In the genomic region with DNA sequence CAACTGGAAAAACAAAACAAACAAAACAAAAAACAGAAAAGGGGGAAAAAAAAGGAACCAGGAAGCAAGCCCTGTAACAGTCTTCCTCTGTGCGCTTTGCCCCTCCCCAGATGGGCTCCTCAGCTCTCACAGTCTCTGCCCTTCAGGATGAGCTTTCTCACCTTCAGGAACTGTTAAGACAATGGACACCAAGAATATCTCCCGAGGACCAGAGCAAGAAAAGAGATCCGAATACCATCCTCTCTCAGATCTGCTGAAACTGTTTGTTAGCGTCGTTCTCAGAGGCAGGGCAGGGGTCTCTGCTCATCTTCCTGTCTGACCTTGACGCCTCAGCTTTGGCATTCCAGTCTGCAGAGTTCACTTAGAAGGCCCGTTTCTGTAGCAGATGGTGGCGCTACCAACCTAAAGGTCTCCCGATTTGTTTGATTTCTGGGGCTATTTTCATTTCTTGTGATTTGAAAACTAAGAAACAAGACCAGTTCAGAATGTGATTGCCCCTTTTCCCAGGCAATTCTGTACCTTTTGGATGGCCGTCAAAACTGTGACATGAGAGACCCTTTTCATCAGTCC, we compare ENCODE assay signal across 8 mouse cellular contexts. TPM values are rescaled to one million over a fixed set of nuclear protein-coding genes. Genes with fewer than 3 reads are reported as not detected.
A peak's percentile ranks its signal among the peaks of the same experiment; 100 is the strongest.
DNase-seq lines count a peak whose midpoint lies in the region; ATAC-seq and TF ChIP-seq lines count a peak whose summit lies in the region.

No protein-coding gene starts in this region.

- peaks cover 32% of the 10 kb centered on the region for H3K36me3 ChIP-seq in heart, embryonic 12.5 days
- peaks cover 14 to 36% of the 10 kb centered on the region in 2 experiments for H3K36me3 ChIP-seq in MEL (ENCODE audit: control insufficient read depth in 1 of 2, insufficient read depth in 2 of 2, low read length in 2 of 2)
- H3K36me3 ChIP-seq in hindbrain, embryonic 14.5 days (replicated peaks; ENCODE audit: control insufficient read depth, insufficient read depth) = peaks cover 23% of the 10 kb centered on the region
- H3K36me3 ChIP-seq in midbrain, postnatal 0 days (ENCODE audit: insufficient read depth, low read length) = peaks cover 5% of the 10 kb centered on the region; the same call in 1 of the 2 replicates

- TF ChIP-seq POLR2A in MEL (IDR thresholded peaks at IDR 0.05; ENCODE audit: control insufficient read depth in 1 of 2, insufficient read depth in 1 of 2, low read depth in 1 of 2, low read length in 2 of 2, poor library complexity in 1 of 2) = no peak

- peaks cover 42% of the 10 kb centered on the region for H3K79me2 ChIP-seq in MEL (ENCODE audit: control insufficient read depth, insufficient read depth, low read length, poor library complexity)

- TF ChIP-seq EP300 in MEL (IDR thresholded peaks at IDR 0.05; ENCODE audit: low read depth in 1 of 2, low read length in 2 of 2) = no peak

- 53% methylated on average over 10 of the region's 10 CpGs for WGBS in heart, embryonic 12.5 days
- 77% methylated on average over 10 of the region's 10 CpGs for WGBS in hindbrain, embryonic 14.5 days
- 79% methylated on average over 10 of the region's 10 CpGs for WGBS in midbrain, postnatal 0 days

- no peak overlapping the region for H3K9ac ChIP-seq in heart, embryonic 12.5 days
- H3K9ac ChIP-seq in MEL (ENCODE audit: control insufficient read depth, low read depth, low read length, poor library complexity, severe bottlenecking) = peak overlapping the region; percentile 86
- H3K9ac ChIP-seq in hindbrain, embryonic 14.5 days = peak overlapping the region; percentile 89
- no peak overlapping the region for H3K9ac ChIP-seq in midbrain, postnatal 0 days (replicated peaks; ENCODE audit: low read length, poor library complexity, severe bottlenecking)

- no peak for ATAC-seq in heart, embryonic 12.5 days (ENCODE audit: insufficient number of reproducible peaks, low FRiP score)
- no peak for ATAC-seq in hindbrain, embryonic 14.5 days (ENCODE audit: low FRiP score)
- ATAC-seq in midbrain, postnatal 0 days (ENCODE audit: low FRiP score) = no peak
- ATAC-seq in cerebellum, adult (ENCODE audit: insufficient number of reproducible peaks, low FRiP score, low TSS enrichment) = no peak

- TF ChIP-seq RAD21 in MEL (IDR thresholded peaks at IDR 0.05; ENCODE audit: low read depth, low read length) = no peak

- H3K27ac ChIP-seq in heart, embryonic 12.5 days (ENCODE audit: poor library complexity, severe bottlenecking) = peak overlapping the region; percentile 96
- peak overlapping the region; percentile 92 for H3K27ac ChIP-seq in MEL (ENCODE audit: control insufficient read depth, low read depth, low read length)
- H3K27ac ChIP-seq in hindbrain, embryonic 14.5 days = peak overlapping the region; percentile 98
- peak overlapping the region; percentile 94 for H3K27ac ChIP-seq in midbrain, postnatal 0 days (ENCODE audit: low read depth, low read length)

- no peak for DNase-seq in heart, adult 18-20 months
- DNase-seq in MEL (ENCODE audit: low read depth, low spot score) = peak; percentile 49
- no peak for DNase-seq in hindbrain, embryonic 14.5 days (ENCODE audit: low spot score)
- no peak for DNase-seq in midbrain, postnatal 0 days (ENCODE audit: low spot score)
- no peak for DNase-seq in spleen, adult 12 weeks (ENCODE audit: low spot score)
- DNase-seq in natural killer cell, adult 2 months (ENCODE audit: low spot score in 2 of 2) = no peak

- peak overlapping the region; percentile 98 for H3K4me3 ChIP-seq in heart, embryonic 12.5 days
- peak overlapping the region; percentile 75 to 77 for H3K4me3 ChIP-seq in MEL (ENCODE audit: control insufficient read depth in 1 of 2, insufficient read depth in 1 of 2, low read depth in 2 of 2, low read length in 2 of 2)
- peak overlapping the region; percentile 74 for H3K4me3 ChIP-seq in hindbrain, embryonic 14.5 days (replicated peaks; ENCODE audit: low read length)
- peak overlapping the region; percentile 92; the same call in 1 of the 2 replicates for H3K4me3 ChIP-seq in midbrain, postnatal 0 days (ENCODE audit: low read depth, low read length)

- 0 out of 6 replicates have a peak, but pooled peaks of 1 of the 3 experiments have one; percentile 2 for TF ChIP-seq CTCF in MEL (IDR thresholded peaks at IDR 0.05 in 2 of 3, conservative IDR thresholded peaks at IDR 0.05 in 1 of 3; ENCODE audit: control insufficient read depth in 1 of 3, insufficient read depth in 1 of 3, low read depth in 2 of 3, low read length in 3 of 3, poor library complexity in 1 of 3, severe bottlenecking in 1 of 3)
- no peak for TF ChIP-seq CTCF in midbrain, postnatal 0 days (IDR thresholded peaks at IDR 0.05)

- H3K4me2 ChIP-seq in heart, embryonic 12.5 days = peak overlapping the region; percentile 98
- H3K4me2 ChIP-seq in hindbrain, embryonic 14.5 days (replicated peaks) = peak overlapping the region; percentile 97
- peak overlapping the region; percentile 94 for H3K4me2 ChIP-seq in midbrain, postnatal 0 days (ENCODE audit: low read depth, low read length, poor library complexity, severe bottlenecking)

- H3K27me3 ChIP-seq in heart, embryonic 12.5 days (replicated peaks) = no peaks in the 10 kb centered on the region
- no peaks in the 10 kb centered on the region for H3K27me3 ChIP-seq in MEL (ENCODE audit: control insufficient read depth in 1 of 2, insufficient read depth in 2 of 2, low read length in 2 of 2)
- H3K27me3 ChIP-seq in hindbrain, embryonic 14.5 days (ENCODE audit: control insufficient read depth, insufficient read depth, low read length) = no peaks in the 10 kb centered on the region
- H3K27me3 ChIP-seq in midbrain, postnatal 0 days (ENCODE audit: insufficient read depth, low read length) = no peaks in the 10 kb centered on the region

- peaks cover 43% of the 10 kb centered on the region for H3K4me1 ChIP-seq in heart, embryonic 12.5 days (replicated peaks)
- peaks cover 8 to 35% of the 10 kb centered on the region in 2 experiments for H3K4me1 ChIP-seq in MEL (ENCODE audit: control insufficient read depth in 1 of 2, insufficient read depth in 2 of 2, low read length in 2 of 2)
- H3K4me1 ChIP-seq in hindbrain, embryonic 14.5 days (replicated peaks; ENCODE audit: control insufficient read depth, insufficient read depth, low read length) = peaks cover 24% of the 10 kb centered on the region
- H3K4me1 ChIP-seq in midbrain, postnatal 0 days (ENCODE audit: insufficient read depth, low read length) = no peaks in the 10 kb centered on the region

- H3K9me3 ChIP-seq in heart, embryonic 12.5 days (replicated peaks) = no peaks in the 10 kb centered on the region
- H3K9me3 ChIP-seq in MEL (replicated peaks; ENCODE audit: insufficient read depth, low read length) = no peaks in the 10 kb centered on the region
- H3K9me3 ChIP-seq in hindbrain, embryonic 14.5 days (ENCODE audit: control insufficient read depth, low read length) = no peaks in the 10 kb centered on the region
- no peaks in the 10 kb centered on the region for H3K9me3 ChIP-seq in midbrain, postnatal 0 days (ENCODE audit: low read length)

RNA-seq across cellular contexts. Expression of gene Sf3b4, which starts 1.1 kb away (rescaled TPM):
- 107 and 108 TPM in 2 replicates for polyA plus RNA-seq in heart, embryonic 12.5 days (2016; fragmentation: Nextera tagmentation; extraction: Ambion mirVana)
- total RNA-seq in heart, adult 18-20 months (2021) = 10 to 100 TPM; 15.4 to 18.7 TPM
- 135 and 157 TPM in 2 replicates for total RNA-seq in MEL (2012; rRNA removed)
- 100 to 1,000 TPM; 102 to 423 TPM for polyA plus RNA-seq in MEL (2012; ENCODE audit: insufficient read depth in 1 of 2, insufficient read length in 2 of 2, low read depth in 1 of 2, low replicate concordance in 2 of 2, missing spikeins in 1 of 2)
- 135 and 151 TPM in 2 replicates for polyA plus RNA-seq in hindbrain, embryonic 14.5 days (2014; fragmentation: Nextera tagmentation; extraction: Ambion mirVana)
- 70.3 and 79.1 TPM in 2 replicates for total RNA-seq in midbrain, postnatal 0 days (2014; rRNA removed)
- polyA plus RNA-seq in midbrain, postnatal 0 days (2015; fragmentation: Nextera tagmentation; extraction: Ambion mirVana) = 156 and 158 TPM in 2 replicates

RNA-seq across cellular contexts. Expression of gene Mtmr11, which starts 9.3 kb away (rescaled TPM):
- 9.0 and 10.7 TPM in 2 replicates for polyA plus RNA-seq in heart, embryonic 12.5 days (2016; fragmentation: Nextera tagmentation; extraction: Ambion mirVana)
- 1 to 10 TPM; 1.7 to 3.4 TPM for total RNA-seq in heart, adult 18-20 months (2021)
- total RNA-seq in MEL (2012; rRNA removed) = 0.62 and 0.77 TPM in 2 replicates
- 1 to 10 TPM in 1 of 2 experiments, not detected in 1; 1.4 TPM for polyA plus RNA-seq in MEL (2012; ENCODE audit: insufficient read depth in 1 of 2, insufficient read length in 2 of 2, low read depth in 1 of 2, low replicate concordance in 2 of 2, missing spikeins in 1 of 2)
- polyA plus RNA-seq in hindbrain, embryonic 14.5 days (2014; fragmentation: Nextera tagmentation; extraction: Ambion mirVana) = 10.1 and 11.6 TPM in 2 replicates
- total RNA-seq in midbrain, postnatal 0 days (2014; rRNA removed) = 15.5 and 22.3 TPM in 2 replicates
- 8.4 and 9.4 TPM in 2 replicates for polyA plus RNA-seq in midbrain, postnatal 0 days (2015; fragmentation: Nextera tagmentation; extraction: Ambion mirVana)

RNA-seq across cellular contexts. Expression of gene Sv2a, which starts 9.9 kb away (rescaled TPM):
- polyA plus RNA-seq in heart, embryonic 12.5 days (2016; fragmentation: Nextera tagmentation; extraction: Ambion mirVana) = 20.3 and 21.7 TPM in 2 replicates
- 1 to 10 TPM; 1.8 to 2.1 TPM for total RNA-seq in heart, adult 18-20 months (2021)
- total RNA-seq in MEL (2012; rRNA removed) = 0.77 and 2.1 TPM in 2 replicates
- 1 to 10 TPM in 1 of 2 experiments, not detected in 1; 3.3 TPM for polyA plus RNA-seq in MEL (2012; ENCODE audit: insufficient read depth in 1 of 2, insufficient read length in 2 of 2, low read depth in 1 of 2, low replicate concordance in 2 of 2, missing spikeins in 1 of 2)
- 95.7 and 111 TPM in 2 replicates for polyA plus RNA-seq in hindbrain, embryonic 14.5 days (2014; fragmentation: Nextera tagmentation; extraction: Ambion mirVana)
- 157 and 160 TPM in 2 replicates for total RNA-seq in midbrain, postnatal 0 days (2014; rRNA removed)
- polyA plus RNA-seq in midbrain, postnatal 0 days (2015; fragmentation: Nextera tagmentation; extraction: Ambion mirVana) = 167 and 176 TPM in 2 replicates

RNA-seq across cellular contexts. Expression of gene Bola1, which starts 48.4 kb away (rescaled TPM):
- 44.4 and 45.6 TPM in 2 replicates for polyA plus RNA-seq in heart, embryonic 12.5 days (2016; fragmentation: Nextera tagmentation; extraction: Ambion mirVana)
- total RNA-seq in heart, adult 18-20 months (2021) = 10 to 100 TPM; 28.1 to 34.4 TPM
- total RNA-seq in MEL (2012; rRNA removed) = 115 and 123 TPM in 2 replicates
- polyA plus RNA-seq in MEL (2012; ENCODE audit: insufficient read depth in 1 of 2, insufficient read length in 2 of 2, low read depth in 1 of 2, low replicate concordance in 2 of 2, missing spikeins in 1 of 2) = 100 to 1,000 TPM in 1 of 2 experiments, not detected in 1; 124 TPM
- 57.0 and 72.4 TPM in 2 replicates for polyA plus RNA-seq in hindbrain, embryonic 14.5 days (2014; fragmentation: Nextera tagmentation; extraction: Ambion mirVana)
- 29.5 and 36.8 TPM in 2 replicates for total RNA-seq in midbrain, postnatal 0 days (2014; rRNA removed)
- polyA plus RNA-seq in midbrain, postnatal 0 days (2015; fragmentation: Nextera tagmentation; extraction: Ambion mirVana) = 54.6 and 58.1 TPM in 2 replicates

RNA-seq across cellular contexts. Expression of gene Hist2h2ab, which starts 48.6 kb away (rescaled TPM):
- not detected in 2 replicates for polyA plus RNA-seq in heart, embryonic 12.5 days (2016; fragmentation: Nextera tagmentation; extraction: Ambion mirVana)
- 1 to 10 TPM; 1.8 to 1.9 TPM for total RNA-seq in heart, adult 18-20 months (2021)
- total RNA-seq in MEL (2012; rRNA removed) = 197 and 234 TPM in 2 replicates
- under 1 TPM in 1 of 2 experiments, not detected in 1; 0.72 TPM for polyA plus RNA-seq in MEL (2012; ENCODE audit: insufficient read depth in 1 of 2, insufficient read length in 2 of 2, low read depth in 1 of 2, low replicate concordance in 2 of 2, missing spikeins in 1 of 2)
- polyA plus RNA-seq in hindbrain, embryonic 14.5 days (2014; fragmentation: Nextera tagmentation; extraction: Ambion mirVana) = 0.55 TPM in 1 of 2 replicates, not detected in the other
- total RNA-seq in midbrain, postnatal 0 days (2014; rRNA removed) = 134 and 144 TPM in 2 replicates
- 1.1 TPM in 1 of 2 replicates, not detected in the other for polyA plus RNA-seq in midbrain, postnatal 0 days (2015; fragmentation: Nextera tagmentation; extraction: Ambion mirVana)

Comparison
In these comparisons a context has a peak if more than half of its experiments do, and no peak if none do; other contexts are left out.
1. H3K9ac ChIP-seq: peak in MEL (single experiment) and hindbrain, embryonic 14.5 days (single experiment); none in heart, embryonic 12.5 days (single experiment) and midbrain, postnatal 0 days (single experiment).
2. Peak in every context shown above with its lines, with median percentiles within 50 percentile points of each other: H3K27ac ChIP-seq, H3K4me2 ChIP-seq and H3K4me3 ChIP-seq.